Mouse (Mus musculus) myocyte (in vitro differentiated cells): Measurements from ENCODE around the gene Disc1. TPM values are rescaled to one million over a fixed set of nuclear protein-coding genes. Genes with fewer than 3 reads are reported as not detected.

Source experiments
- H3K27me3 ChIP-seq: one replicate; pipeline ENCODE4 v1.6.1; 2011; ENCODE audit not compliant: control insufficient read depth, insufficient read depth, insufficient read length
- H3K36me3 ChIP-seq: one replicate; pipeline ENCODE4 v1.6.1; 2011; ENCODE audit not compliant: control insufficient read depth, insufficient read depth
- H3K4me2 ChIP-seq: one replicate; pipeline ENCODE4 v1.6.1; 2011; ENCODE audit warnings: low read depth, control low read depth
- H3K4me3 ChIP-seq: one replicate; pipeline ENCODE4 v1.5.1; 2011; ENCODE audit warnings: mild to moderate bottlenecking, control low read depth, moderate library complexity
- H3K79me2 ChIP-seq: one replicate; pipeline ENCODE4 v1.6.1; 2011; ENCODE audit not compliant: control insufficient read depth, insufficient read depth
- H3ac ChIP-seq: one replicate; pipeline ENCODE4 v1.6.1; 2011; ENCODE audit not compliant: control insufficient read depth, insufficient read length
- CEBPB ChIP-seq: IDR thresholded peaks from 2 replicates; pipeline ENCODE4 v1.6.1; 2011; ENCODE audit warnings: mild to moderate bottlenecking, moderate library complexity; ENCODE audit not compliant: poor library complexity, insufficient read depth, severe bottlenecking
- E2F4 ChIP-seq: IDR thresholded peaks from one replicate; pipeline ENCODE4 v1.6.1; 2011; ENCODE audit warnings: mild to moderate bottlenecking, control low read depth, moderate library complexity; ENCODE audit not compliant: insufficient read depth
- MAX ChIP-seq: IDR thresholded peaks from one replicate; pipeline ENCODE4 v1.6.1; 2011; ENCODE audit warnings: low read depth, mild to moderate bottlenecking, control low read depth
- MYOD1 ChIP-seq, 3 experiments: IDR thresholded peaks; one replicate each; pipeline ENCODE4 v1.6.1; 2011; ENCODE audit warnings: control low read depth in 2 of 3, low read depth in 2 of 3, mild to moderate bottlenecking in 2 of 3, moderate library complexity in 1 of 3; ENCODE audit not compliant: insufficient read length in 2 of 3, control insufficient read depth in 1 of 3
- MYOG ChIP-seq, 3 experiments: IDR thresholded peaks; one replicate each; pipeline ENCODE4 v1.6.1; 2011; ENCODE audit warnings: control low read depth in 2 of 3, low read depth in 2 of 3, mild to moderate bottlenecking in 2 of 3; ENCODE audit not compliant: insufficient read length in 2 of 3, control insufficient read depth in 1 of 3, insufficient read depth in 1 of 3
- POLR2A ChIP-seq: IDR thresholded peaks from one replicate; pipeline ENCODE4 v1.6.1; 2011; ENCODE audit warnings: low read depth, mild to moderate bottlenecking, control low read depth, moderate library complexity; ENCODE audit not compliant: insufficient read length
- POLR2AphosphoS2 ChIP-seq: IDR thresholded peaks from one replicate; pipeline ENCODE4 v1.6.1; 2011; ENCODE audit warnings: low read depth, control low read depth; ENCODE audit not compliant: insufficient read length
- REST ChIP-seq: IDR thresholded peaks from one replicate; pipeline ENCODE4 v1.6.1; 2011; ENCODE audit warnings: mild to moderate bottlenecking, control low read depth, moderate library complexity; ENCODE audit not compliant: insufficient read depth, insufficient read length
- SRF ChIP-seq: IDR thresholded peaks from one replicate; pipeline ENCODE4 v1.6.1; 2011; ENCODE audit warnings: low read depth; ENCODE audit not compliant: control insufficient read depth, insufficient read length
- TCF12 ChIP-seq: IDR thresholded peaks from one replicate; pipeline ENCODE4 v1.6.1; 2011; ENCODE audit warnings: mild to moderate bottlenecking, control low read depth; ENCODE audit not compliant: poor library complexity, insufficient read depth, severe bottlenecking
- TCF3 ChIP-seq: IDR thresholded peaks from one replicate; pipeline ENCODE4 v1.6.1; 2011; ENCODE audit warnings: low read depth, control low read depth; ENCODE audit not compliant: insufficient read length
- USF1 ChIP-seq: IDR thresholded peaks from one replicate; pipeline ENCODE4 v1.6.1; 2011; ENCODE audit warnings: low read depth, mild to moderate bottlenecking, control low read depth, moderate library complexity
- polyA plus RNA-seq: library from polyadenylated mRNA; unstranded; fragments of >200 nt; fragmentation: generic; extraction: Trizol; gene quantifications from one replicate; pipeline ENCODE4 v1.2.1, GENCODE M21; 2012; ENCODE audit warnings: missing spikeins

The Disc1 gene
- polyA plus RNA-seq, 1 experiment, result 0.06 TPM

GRCm38 (mm10) chr8:125074141-125074540 lies 20.1 kb downstream of the Disc1 start:
- no peaks in the 10 kb centered on the region for H3K36me3 ChIP-seq
- no peak overlapping the region for H3K4me3 ChIP-seq
- no peaks in the 10 kb centered on the region for H3K79me2 ChIP-seq
- no peaks in the 10 kb centered on the region for H3K27me3 ChIP-seq
- no peak overlapping the region for H3ac ChIP-seq
- no peak for TF ChIP-seq E2F4
- no peak for TF ChIP-seq POLR2AphosphoS2
- no peak for TF ChIP-seq MYOG (IDR thresholded peaks at IDR 0.05; ENCODE audit: control insufficient read depth in 1 of 3, insufficient read depth in 1 of 3, insufficient read length in 2 of 3, low read depth in 2 of 3)
- TF ChIP-seq TCF3, result no peak
- TF ChIP-seq USF1, result no peak
- TF ChIP-seq CEBPB, result no peak
- no peak for TF ChIP-seq MAX
- no peak for TF ChIP-seq REST
- no peak for TF ChIP-seq POLR2A
- TF ChIP-seq TCF12, result no peak
- H3K4me2 ChIP-seq, result no peak overlapping the region

GRCm38 (mm10) chr8:125074581-125074980 lies 20.6 kb downstream of the Disc1 start:
- Histone ChIP-seq H3K36me3 (no peaks in the 10 kb centered on the region), H3ac (no peak overlapping the region)
- no peak for TF ChIP-seq SRF
- TF ChIP-seq MAX, result no peak
- TF ChIP-seq MYOG (IDR thresholded peaks at IDR 0.05; ENCODE audit: control insufficient read depth in 1 of 3, insufficient read depth in 1 of 3, insufficient read length in 2 of 3, low read depth in 2 of 3), result no peak
- TF ChIP-seq E2F4, result no peak
- no peak for TF ChIP-seq POLR2A
- TF ChIP-seq TCF3, result no peak
- no peak for TF ChIP-seq REST
- TF ChIP-seq MYOD1 (IDR thresholded peaks at IDR 0.05; ENCODE audit: control insufficient read depth in 1 of 3, insufficient read length in 2 of 3, low read depth in 2 of 3), result no peak
- no peak for TF ChIP-seq POLR2AphosphoS2
- TF ChIP-seq CEBPB, result no peak
- TF ChIP-seq TCF12, result no peak

GRCm38 (mm10) chr8:125075389-125075788 lies 21.4 kb downstream of the Disc1 start:
- TF ChIP-seq TCF12 (no peak), MYOG (IDR thresholded peaks at IDR 0.05; ENCODE audit: control insufficient read depth in 1 of 3, insufficient read depth in 1 of 3, insufficient read length in 2 of 3, low read depth in 2 of 3) (no peak), CEBPB (no peak), MYOD1 (IDR thresholded peaks at IDR 0.05; ENCODE audit: control insufficient read depth in 1 of 3, insufficient read length in 2 of 3, low read depth in 2 of 3) (no peak), E2F4 (no peak), POLR2AphosphoS2 (no peak), MAX (no peak), SRF (no peak)
- Histone ChIP-seq H3K4me3 (no peak overlapping the region), H3K4me2 (no peak overlapping the region), H3K79me2 (no peaks in the 10 kb centered on the region), H3K27me3 (no peaks in the 10 kb centered on the region), H3K36me3 (no peaks in the 10 kb centered on the region), H3ac (no peak overlapping the region)

More at GRCm38 (mm10) chr8:125074581-125074980, 20.6 kb downstream of the Disc1 start:
- no peak overlapping the region for H3K4me3 ChIP-seq
- H3K27me3 ChIP-seq, result no peaks in the 10 kb centered on the region
- H3K4me2 ChIP-seq, result no peak overlapping the region
- H3K79me2 ChIP-seq, result no peaks in the 10 kb centered on the region

DNA sequence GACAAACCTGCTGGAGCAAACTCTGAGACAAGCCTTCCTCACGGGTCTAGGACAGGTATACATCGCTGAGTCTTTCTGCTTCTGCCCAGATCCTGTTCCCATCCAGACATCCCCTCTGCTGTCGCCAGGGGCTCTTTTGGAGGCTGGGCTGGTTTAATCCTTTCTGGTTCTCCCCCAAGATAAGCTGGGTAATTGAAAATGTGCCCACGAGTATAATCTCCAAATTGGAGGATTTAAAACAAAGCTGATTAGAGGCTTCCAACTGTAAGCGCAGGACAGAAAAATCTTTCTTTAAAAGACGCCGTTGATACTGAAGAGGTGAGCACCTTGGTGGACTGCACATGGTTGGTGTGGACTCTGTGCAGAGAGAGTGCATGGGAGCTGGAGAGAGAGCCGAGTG lies 23.3 kb downstream of the Disc1 start:
- Histone ChIP-seq H3K36me3 (no peaks in the 10 kb centered on the region), H3ac (no peak overlapping the region), H3K79me2 (no peaks in the 10 kb centered on the region), H3K4me2 (no peak overlapping the region), H3K27me3 (no peaks in the 10 kb centered on the region), H3K4me3 (no peak overlapping the region)
- TF ChIP-seq TCF12 (no peak), USF1 (no peak), POLR2AphosphoS2 (no peak), MAX (no peak), REST (no peak), POLR2A (no peak), E2F4 (no peak), MYOG (IDR thresholded peaks at IDR 0.05; ENCODE audit: control insufficient read depth in 1 of 3, insufficient read depth in 1 of 3, insufficient read length in 2 of 3, low read depth in 2 of 3) (no peak), CEBPB (no peak), SRF (no peak), TCF3 (no peak), MYOD1 (IDR thresholded peaks at IDR 0.05; ENCODE audit: control insufficient read depth in 1 of 3, insufficient read length in 2 of 3, low read depth in 2 of 3) (no peak)

- Histone ChIP-seq H3K4me3 (no peak overlapping the region), H3ac (no peak overlapping the region), H3K4me2 (no peak overlapping the region), H3K79me2 (no peaks in the 10 kb centered on the region), H3K27me3 (no peaks in the 10 kb centered on the region), H3K36me3 (no peaks in the 10 kb centered on the region)
- no peak for TF ChIP-seq REST
- TF ChIP-seq CEBPB, result no peak
Observed at GRCm38 (mm10) chr8:125078771-125079384, 24.9 kb downstream of the Disc1 start.
